Mouse (Mus musculus) retina, postnatal 7 days (tissue): ENCODE results near the gene Larp1.
"Not testable (repeated sequence)": the region's sequence is repeated elsewhere in the genome, so short reads cannot be mapped to it uniquely, and the experiment has no call there.

Source experiments
- DNase-seq: peaks from one replicate; pipeline ENCODE4 v3.0.0-alpha.2; 2012; ENCODE audit warnings: low read depth, low spot score

Gene Larp1

DNA sequence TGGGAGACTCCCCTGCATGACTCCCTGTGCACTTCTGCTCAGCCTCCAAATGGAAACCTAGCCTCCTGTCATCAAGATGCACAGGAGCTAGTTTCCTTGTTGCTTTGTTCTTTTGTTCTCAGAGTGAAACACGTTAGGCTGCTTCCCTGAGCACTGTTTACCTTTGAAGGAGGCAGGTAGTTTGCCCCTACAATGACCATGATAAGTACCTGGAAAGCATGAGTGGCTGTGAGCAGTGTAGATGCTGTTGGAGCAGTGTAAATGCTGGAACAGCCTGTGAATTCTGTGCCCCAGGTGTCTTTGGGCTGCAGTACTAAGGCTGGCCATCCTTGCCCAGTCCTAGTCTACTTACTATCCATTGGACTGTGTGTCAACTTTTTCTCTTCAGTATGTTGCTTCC is 18.0 kb downstream of the Larp1 start:
- DNase-seq: no peak

DNA sequence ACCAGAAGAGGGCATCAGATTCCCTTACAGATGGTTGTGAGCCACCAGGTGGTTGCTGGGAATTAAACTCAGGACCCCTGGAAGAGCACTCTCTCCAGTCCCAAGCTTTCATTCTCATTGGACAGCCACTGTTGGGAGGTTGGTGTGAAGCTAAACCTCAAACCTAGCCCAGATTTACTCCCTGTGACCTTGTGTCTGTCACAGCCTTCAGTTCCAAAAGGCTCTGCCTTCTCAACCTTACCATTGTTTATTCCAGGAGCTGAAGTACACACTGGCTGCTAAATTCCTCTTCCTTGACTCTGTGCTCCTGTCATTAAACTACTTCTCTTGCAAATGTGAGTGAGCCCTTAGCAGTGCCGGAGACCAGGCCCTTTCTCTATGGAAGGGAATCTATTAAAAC is 20.1 kb downstream of the Larp1 start:
- DNase-seq: no peak

DNA sequence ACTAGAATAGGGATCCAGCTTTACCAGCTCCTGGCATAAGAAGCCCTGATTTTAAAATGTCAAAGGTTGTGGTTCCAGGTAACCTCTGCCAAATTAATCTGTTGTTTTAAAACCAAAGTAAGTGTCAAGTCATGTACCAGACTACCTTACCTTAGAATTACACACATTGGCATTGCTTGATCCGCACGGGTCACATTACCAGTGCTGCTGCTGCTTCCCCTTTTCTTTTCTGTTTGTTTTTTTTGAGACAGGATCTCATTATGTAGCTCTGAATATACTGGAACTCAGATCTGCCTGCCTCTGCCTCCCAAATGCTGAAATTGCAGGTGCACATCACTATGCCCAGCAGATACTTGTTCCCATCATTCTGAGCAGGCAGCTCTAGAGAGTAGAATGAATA is 21.0 kb downstream of the Larp1 start:
- DNase-seq: no peak

DNA sequence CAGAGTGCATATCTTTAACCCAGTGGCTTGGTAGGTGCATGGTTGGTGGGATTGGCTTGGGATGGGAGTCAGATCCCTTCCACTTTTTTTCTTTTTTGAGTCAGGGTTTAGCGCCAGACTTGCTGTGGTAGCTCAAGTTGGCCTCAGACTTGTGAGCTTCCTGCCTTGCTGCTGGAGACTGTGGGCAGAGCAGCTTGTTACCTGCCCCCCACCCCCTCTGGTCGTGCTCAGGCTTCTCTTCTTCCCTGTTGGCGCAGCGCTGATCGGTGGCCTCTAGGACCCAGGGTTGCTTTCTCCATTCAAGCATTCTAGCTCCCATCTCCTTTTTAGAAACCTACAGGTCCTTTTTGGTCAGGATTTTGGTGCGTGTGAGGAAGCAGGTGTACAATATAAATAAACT is 22.3 kb downstream of the Larp1 start:
- DNase-seq: no peak

DNA sequence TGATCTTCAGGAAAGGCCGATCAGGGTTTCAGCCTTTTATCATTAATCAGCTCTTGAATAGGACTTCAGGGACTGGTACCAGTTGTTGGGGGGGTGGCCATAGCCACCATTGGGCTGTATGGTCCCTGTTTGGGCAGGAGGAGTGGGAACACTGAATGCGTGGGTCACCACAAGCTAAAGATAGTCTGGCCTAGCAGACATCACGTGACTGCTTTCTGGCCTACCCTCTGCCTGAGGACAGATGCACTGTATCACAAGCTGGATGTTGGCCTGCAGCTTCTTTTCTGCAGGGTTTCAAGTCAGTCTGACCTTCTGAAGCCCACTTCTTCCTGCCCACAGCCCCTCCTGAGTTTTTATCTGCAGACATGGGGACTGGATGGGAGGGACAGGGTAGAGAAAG is 24.8 kb downstream of the Larp1 start:
- DNase-seq: no peak

DNA sequence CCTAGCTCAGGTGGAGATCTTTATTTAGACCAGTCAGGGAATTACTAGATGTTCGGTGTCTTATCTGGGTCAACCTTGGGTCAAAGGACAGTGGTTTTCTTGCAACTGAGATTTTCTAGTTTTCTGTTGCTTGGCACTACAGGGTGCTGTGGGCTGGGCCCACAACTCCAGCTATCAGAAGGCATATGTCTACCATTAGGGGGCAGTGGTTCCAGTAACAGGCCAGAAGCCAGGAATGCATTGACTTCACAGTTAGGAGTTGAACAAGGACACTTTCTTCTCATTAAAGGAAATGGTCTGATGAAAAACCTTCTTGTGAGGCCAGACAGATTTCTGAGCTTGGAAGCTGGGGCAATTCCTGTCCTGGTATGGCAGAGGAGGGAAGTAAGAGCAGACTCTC is 30.2 kb downstream of the Larp1 start:
- no peak for DNase-seq

DNA sequence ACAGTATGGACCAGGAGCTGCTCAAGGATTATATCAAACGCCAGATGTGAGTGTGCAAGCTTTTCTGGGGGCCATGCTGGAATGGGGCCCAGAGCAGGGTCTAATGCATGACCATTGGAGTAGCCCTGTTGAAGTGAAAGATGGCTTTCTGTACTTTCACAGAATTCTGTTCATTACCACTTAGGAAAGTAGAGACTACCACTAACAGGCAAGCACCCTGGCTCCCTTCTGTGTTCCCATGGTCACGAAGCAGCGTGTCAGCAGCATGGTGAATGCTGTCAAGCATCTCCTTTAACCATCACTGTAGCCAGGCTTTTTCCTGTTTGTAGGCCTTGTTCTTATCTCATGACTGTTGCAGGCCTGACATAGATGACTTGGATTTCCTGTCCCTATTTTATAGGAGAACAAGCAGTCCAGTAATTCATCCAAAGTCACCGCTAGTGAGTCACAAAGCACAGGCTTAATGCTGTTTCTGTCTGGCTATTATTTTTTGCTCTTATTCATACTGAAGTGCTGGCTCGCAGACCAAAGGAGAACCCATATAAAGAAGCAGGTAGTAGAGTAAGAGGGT is 34.1 kb downstream of the Larp1 start:
- no peak for DNase-seq

DNA sequence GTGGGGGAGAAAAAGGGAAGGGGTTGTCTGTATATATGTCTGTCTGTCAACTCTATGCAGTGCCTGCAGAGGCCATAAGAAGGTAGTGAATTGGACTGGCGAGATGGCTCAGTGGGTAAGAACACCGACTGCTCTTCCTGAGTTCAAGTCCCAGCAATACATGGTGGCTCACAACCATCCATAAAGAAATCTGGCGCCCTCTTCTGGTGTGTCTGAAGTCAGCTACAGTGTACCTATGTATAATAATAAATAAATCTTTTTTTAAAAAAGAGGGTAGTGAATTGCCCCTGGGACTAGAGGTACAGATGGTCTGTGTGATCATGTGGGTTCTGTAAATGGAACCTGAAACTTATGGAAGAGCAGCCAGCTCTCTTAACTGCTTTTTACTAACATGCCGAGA is 37.6 kb downstream of the Larp1 start:
- no peak for DNase-seq

DNA sequence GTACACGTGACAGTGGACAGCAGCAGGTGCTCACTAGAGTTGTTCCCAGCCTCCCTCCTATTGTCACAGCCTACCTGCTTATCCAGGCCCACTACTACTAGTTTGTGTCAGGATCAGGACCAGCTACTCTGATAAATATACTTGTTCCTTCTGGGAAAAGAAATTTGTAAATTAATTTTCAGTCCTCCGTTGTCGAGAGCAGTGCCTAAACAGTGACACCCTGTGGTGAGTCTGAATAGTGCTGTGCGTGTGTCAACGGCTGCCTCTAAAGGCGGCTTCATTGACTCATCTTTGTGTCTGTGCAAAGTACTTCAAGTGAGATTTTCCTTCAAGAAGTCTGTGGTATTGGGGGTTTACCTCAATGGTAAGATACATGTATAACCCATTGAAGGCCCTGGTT is 48.6 kb downstream of the Larp1 start:
- DNase-seq: peak; percentile 34

DNA sequence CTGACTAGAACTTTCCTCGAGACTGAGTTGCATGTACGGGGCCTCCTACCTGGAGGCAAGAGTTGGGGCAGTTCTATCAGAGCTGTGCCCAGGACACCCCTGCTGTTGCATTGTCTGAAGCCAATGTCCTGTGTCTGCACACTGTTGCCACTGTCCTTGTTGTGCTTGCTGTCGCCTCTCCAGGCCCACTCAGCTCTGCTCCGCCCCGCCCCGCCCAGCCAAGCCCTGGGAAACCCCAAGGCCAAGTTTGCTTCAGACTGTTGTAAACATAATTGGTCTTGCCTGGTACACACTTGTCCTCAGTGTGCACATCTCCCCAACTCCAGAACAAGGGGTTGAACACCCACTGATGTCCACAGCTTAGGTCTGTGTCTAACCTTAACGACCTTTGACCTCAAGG is 50.9 kb downstream of the Larp1 start:
- DNase-seq: not testable (repeated sequence)

DNA sequence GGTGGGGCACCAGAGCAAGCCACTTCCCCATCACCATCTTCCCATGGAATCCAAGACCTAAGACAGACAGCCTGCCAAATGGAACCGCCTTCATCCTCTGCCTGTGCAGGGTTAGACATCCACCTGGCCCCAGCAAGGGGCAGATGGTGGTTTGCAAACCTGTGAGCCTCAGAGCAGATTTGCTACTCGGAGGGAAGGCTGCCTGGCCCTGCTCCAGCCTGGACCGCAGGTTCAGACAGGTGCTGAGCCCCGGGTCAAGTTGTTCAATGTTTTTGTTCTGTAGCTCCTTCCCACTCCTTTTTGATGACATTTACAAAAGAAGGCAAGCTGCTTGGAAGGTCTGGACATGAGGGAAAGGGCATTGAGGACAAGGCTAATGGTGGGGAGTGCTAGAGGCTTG is 52.4 kb downstream of the Larp1 start:
- not testable (repeated sequence) for DNase-seq

DNA sequence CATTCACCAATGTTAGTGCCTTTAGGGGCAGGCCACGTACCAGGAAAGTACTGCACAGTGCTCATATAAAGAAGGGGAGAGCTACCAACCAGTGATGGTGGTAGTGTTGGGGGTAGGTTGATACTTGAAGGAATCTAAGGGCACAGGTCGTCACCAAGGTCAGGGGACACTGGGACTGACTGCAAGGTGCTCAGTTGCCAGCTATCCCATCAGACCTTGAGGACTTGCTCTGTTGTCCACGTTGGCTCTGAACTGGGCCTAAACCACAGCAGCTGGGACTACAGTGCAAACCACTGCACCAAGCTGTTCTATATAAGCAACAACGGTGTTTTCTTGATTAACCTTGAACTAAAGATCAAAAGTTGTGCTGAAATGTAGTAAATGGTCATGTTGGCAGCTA is 53.7 kb downstream of the Larp1 start:
- no peak for DNase-seq

DNA sequence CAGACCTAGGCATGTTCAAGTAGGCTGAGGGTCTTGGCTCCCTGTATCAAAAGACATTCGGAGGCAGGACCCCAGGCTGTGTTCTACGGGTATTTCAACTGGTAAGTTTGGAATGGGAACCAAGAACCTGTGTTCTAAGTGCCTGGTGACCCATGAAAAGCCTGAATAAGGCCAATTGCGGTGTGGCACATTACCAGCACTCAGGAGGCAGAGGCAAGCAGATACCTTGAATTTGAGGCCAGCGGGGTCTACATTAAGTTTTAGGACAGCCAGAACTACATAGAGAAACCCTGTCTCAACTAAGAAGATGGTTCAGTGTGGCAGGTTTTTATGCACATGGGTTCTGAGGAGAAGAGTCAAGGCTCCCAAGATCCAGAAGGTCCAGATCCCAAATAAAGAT is 56.2 kb downstream of the Larp1 start:
- no peak for DNase-seq

DNA sequence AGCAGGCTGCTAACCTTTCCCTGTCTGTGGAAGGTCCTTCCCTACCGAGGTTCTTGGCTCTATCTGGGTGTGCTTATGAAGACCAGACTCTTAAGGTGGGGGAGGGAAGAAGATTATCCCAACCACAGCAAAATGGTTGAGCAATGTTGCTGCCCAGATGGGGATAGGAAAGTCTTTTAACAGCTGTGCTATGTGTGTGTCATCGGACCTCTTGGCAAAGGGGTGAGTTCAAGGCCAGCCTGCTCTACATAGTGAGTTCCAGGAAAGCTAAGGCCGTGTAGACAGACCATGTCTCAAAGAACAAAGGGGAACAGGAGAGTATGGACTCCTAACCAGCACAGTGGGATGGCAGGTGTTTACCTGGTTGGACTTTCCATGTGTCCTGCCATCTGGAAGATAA is 64.1 kb downstream of the Larp1 start:
- no peak for DNase-seq

DNA sequence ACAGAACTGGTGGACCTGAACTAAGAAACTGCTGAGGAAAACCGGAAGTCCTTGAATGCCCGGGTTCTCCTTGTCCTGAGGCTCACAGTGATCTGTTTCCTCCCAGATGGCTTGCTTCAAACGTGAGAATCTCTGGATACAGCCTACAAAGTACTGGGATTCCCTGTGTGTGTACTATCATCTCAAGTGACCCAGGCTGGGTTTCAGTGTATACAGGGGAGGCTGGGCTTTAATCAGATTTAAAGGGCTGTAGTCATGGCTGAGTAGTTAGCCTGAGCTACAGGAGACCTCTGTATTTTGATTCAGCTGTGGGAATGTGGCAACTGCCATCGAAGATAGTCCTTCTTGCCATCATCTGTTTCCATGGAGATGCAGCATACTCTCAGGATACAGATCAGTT is 68.4 kb downstream of the Larp1 start:
- no peak for DNase-seq

DNA sequence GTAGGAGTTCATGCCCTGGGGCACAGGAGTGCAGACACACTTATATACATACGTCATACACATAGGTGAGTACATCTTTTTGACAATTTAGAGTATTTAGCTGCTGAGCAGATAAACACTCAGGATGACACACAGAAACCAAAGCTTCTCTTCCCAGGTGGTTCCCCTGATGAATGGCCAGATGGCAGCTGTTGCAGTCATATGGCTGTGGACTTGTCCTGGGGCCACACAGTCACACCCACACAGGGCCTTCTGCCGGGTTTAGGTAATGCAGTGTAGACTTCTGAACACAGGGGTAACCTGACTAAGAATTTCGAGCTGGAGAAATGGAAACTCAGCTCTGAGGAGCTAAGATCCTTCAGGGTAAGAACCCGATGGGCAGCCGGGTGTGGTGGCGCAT is 72.9 kb downstream of the Larp1 start:
- no peak for DNase-seq

DNA sequence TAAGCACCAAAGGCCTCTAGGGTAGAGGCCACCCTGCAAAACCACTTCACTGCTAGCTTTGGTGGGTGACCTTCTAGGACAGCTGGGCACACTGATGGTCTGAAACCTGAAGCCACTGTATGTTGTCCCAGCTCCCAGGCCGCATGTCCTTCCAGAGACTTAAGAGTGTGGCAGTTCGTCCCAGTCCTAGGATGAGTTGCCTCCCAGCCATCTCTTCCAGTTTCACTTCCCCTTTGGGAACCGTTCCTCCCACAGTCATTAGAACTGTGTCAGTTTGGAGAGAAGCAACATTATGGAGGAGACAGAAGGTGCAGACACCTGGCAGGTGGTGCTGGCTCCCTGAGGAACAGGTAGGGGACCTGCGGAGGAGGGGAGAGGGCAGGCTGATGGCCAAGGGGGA is 83.7 kb downstream of the Larp1 start:
- no peak for DNase-seq

DNA sequence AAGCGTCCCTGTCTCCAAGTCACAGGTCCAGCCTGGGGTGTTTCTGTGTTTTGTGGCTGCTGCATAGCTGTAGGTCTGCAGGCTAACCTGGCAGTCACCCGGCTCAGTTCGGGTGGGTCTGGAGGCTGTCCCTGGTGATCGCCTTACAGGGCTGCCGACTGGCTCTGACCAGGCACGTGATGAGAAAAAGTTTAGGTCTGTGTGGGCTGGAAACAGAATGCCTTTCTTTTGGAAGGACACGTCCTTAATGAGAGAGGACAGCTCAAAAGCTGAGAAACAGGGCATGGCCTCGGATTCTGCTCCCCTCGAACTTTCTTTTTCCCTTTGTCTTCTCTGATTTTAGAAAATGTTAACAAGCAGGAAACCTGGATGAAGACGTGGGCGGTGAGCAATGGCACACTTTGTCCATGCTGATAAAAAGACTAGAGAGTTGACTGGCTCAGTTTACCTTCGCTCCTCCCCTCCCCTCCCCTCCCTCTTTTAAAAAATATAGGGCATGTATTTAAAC is 84.2 kb downstream of the Larp1 start, which contains the start of gene Gm12248:
Gene Gm12248, minus strand, starts transcription at position 114 of the 508 bp plus-strand sequence.
- DNase-seq: no peak

DNA sequence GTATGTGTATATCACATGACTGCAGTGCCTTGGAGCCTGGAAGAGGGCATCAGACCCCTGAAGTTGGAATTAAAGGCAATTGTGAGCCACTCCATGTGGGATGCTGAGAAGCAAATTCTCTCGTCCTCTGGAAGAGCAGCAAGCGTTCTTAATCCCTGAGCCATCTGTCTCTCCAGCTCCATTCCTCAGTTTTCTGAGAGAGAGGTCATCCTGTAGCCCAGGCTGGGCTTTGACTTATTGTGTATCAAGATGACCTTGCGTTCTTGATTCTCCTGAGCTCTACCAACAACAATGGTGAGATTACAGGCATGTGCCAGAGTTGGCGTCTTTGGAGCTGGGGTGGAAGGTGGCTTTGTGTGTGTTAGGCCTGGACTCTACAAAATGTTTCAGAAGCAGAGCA is 85.9 kb downstream of the Larp1 start:
- no peak for DNase-seq

DNA sequence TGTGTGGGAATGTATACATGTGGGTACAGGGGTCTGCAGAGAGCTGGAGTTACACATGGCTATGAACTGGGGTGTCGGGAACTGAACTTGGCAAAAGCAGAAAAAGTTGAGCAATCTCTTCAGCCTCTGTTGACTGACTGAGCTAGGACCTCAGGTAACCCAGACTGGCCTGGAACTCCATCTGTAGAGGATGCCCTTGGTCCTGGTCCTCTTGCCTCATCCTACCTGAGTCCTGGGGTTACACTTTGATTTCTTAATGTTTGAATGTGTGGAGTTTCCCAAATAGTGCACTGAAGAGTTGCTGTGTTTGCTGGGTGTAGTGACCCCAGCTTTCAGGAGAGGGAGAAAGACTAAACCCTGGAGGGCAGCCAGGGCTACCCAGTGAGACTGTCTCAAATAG is 86.7 kb downstream of the Larp1 start:
- DNase-seq: no peak

DNA sequence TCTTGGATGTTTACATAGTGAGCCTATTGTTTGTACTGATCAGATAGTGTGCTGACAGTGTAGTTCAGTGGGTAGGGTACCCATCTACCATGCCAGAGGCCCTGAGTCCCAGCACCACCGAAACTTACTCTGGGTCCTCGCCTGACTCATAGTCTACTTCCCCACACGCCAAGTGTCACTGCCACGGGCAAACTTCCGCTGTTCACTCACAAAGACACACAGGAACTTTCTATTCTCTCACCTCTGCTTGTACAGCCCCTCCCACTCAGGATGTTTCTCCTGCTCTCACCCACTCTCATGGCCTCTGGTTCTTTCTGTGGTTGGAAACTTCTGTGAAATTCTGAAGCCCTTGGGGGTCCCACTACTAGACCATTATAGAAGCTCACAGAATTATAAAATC is 87.3 kb downstream of the Larp1 start:
- no peak for DNase-seq

DNA sequence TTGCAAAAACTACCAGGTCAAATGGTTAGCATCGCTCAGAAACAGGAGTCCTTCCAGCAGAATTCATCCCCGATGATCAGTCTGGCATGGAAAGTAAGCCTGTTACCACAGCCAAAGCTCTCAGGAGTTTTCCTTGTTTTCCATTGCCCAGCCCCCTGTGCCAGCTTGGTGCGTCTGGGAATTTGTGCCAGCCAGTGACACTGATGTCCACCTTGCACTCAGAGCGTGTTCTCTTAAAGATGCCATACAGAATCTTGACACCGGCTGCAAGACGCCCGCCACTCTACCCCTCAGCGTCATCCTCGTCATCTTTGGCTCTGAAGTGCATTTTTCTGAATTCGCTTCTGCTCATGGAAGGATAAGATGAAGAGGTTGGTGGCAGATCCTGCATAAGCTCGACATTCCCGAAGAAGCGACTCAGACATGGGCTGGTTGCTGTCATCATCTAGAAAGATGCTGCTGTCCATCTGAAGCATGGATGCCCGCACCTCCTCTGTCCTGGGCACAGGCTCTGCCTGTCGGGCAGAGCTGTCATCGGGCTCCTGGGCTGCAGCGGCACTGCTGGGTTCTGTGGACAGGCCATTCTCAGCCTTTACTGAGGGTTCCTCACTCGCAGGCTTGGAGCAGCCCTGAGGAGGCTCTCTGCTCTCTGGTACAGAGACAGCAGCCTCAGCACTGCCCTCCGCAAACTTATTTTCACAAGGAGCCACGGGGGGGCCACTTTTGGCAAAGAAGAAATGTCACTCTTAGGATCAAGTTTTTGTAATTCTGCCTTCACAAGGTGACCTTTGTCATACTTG is 88.2 kb downstream of the Larp1 start:
- no peak for DNase-seq

DNA sequence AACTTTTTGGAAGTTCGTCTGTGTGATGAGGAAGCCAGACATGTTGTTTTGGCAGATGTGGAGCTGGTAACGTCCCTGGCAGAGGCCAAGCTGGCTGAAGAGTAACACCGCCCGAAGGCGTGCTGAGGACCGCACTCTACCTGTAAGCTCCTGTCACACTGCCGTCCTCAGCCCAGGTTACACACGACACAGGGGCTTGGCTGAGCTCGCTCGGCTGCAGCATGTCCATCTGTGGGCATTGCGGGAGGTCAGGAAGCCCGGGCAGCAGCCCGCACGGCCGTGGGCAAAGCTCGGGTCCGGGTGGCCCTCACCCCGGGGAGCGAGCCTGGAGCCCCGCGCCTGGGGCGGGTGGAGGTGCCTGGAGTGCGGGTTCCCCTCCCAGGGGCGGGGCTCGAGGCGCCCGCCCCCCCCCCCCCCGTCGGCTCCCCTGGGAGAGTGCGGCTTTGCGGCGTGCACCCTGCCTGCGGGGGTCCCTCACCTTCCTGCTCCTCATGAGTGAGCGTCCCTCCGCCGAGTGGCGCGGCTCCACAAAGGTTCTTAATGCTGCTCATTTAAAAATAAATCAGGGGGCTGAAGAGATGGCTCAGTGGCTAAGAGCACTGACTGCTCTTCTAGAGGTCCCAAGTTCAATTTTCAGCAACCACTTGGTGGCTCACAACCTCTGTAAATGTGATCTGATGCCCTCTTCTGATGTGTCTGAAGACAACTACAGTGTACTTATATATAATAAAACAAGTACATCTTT is 88.9 kb downstream of the Larp1 start:
- DNase-seq: no peak
